Mouse (Mus musculus) stomach, embryonic 14.5 days (tissue): ENCODE results near the gene B4galt3. TPM values are rescaled to one million over a fixed set of nuclear protein-coding genes. Genes with fewer than 3 reads are reported as not detected.

Source experiments
- ATAC-seq: fragments of 200-750 bp; cut with Nextera tagmentation; 2 replicates; pipeline ENCODE4 v1.8.0; 2017; ENCODE audit warnings: low read depth, moderate TSS enrichment; ENCODE audit not compliant: insufficient number of reproducible peaks, insufficient read depth, low FRiP score
- H3K27ac ChIP-seq: fragments of 300-500 bp; sonication (generic); 2 replicates; pipeline ENCODE4 v1.5.1; 2014; ENCODE audit warnings: mild to moderate bottlenecking, low read length, moderate library complexity, mixed read lengths
- H3K27me3 ChIP-seq: fragments of 300-500 bp; sonication (generic); 2 replicates; pipeline ENCODE4 v1.6.1; 2014; ENCODE audit warnings: low read length, control low read depth, mixed read lengths; ENCODE audit not compliant: control insufficient read depth, insufficient read depth
- H3K36me3 ChIP-seq: fragments of 300-500 bp; sonication (generic); 2 replicates; pipeline ENCODE4 v1.6.1; 2014; ENCODE audit warnings: mild to moderate bottlenecking, control low read depth, low read length, moderate library complexity, mixed read lengths; ENCODE audit not compliant: control insufficient read depth, insufficient read depth
- H3K4me1 ChIP-seq: fragments of 300-500 bp; sonication (generic); 2 replicates; pipeline ENCODE4 v1.6.1; 2014; ENCODE audit warnings: low read length, control low read depth, mixed read lengths; ENCODE audit not compliant: control insufficient read depth, insufficient read depth
- H3K4me2 ChIP-seq: fragments of 300-500 bp; sonication (generic); replicated peaks from 2 replicates; pipeline ENCODE4 v1.6.1; 2014; ENCODE audit warnings: low read depth, low read length, control low read depth
- H3K4me3 ChIP-seq: fragments of 300-500 bp; sonication (generic); 2 replicates; pipeline ENCODE4 v1.5.1; 2014; ENCODE audit warnings: low read depth, low read length, control low read depth
- H3K9ac ChIP-seq: fragments of 300-500 bp; sonication (generic); replicated peaks from 2 replicates; pipeline ENCODE4 v1.6.1; 2014; ENCODE audit warnings: low read depth, mild to moderate bottlenecking, control low read depth, low read length, moderate library complexity, mixed read lengths
- H3K9me3 ChIP-seq: fragments of 300-500 bp; sonication (generic); 2 replicates; pipeline ENCODE4 v1.6.1; 2016; ENCODE audit warnings: low read depth, low read length, control low read depth; ENCODE audit not compliant: control insufficient read depth
- WGBS: fragments of 180-500 bp; shearing (Covaris S2); extraction: QIAGEN DNeasy Blood & Tissue Kit; methylation state at CpG from one replicate; pipeline ENCODE4 v1.1.7; 2014; 5-methylcytosine and 5-hydroxymethylcytosine counted together
- polyA plus RNA-seq: library from polyadenylated mRNA; unstranded; fragments of >200 nt; fragmentation: Nextera tagmentation; extraction: Ambion mirVana; gene quantifications from 2 replicates; pipeline ENCODE4 v1.2.1, GENCODE M21; 2014

Gene B4galt3
- polyA plus RNA-seq, 1 experiment from 2014 or later: 81.1 TPM

GRCm38 (mm10) chr1:171246709-171247452, 23.2 kb upstream of the B4galt3 start:
- Histone ChIP-seq H3K9ac (peak overlapping the region; percentile 86), H3K36me3 (peaks cover 20% of the 10 kb centered on the region), H3K4me3 (peak overlapping the region; percentile 74), H3K27me3 (no peaks in the 10 kb centered on the region), H3K9me3 (no peaks in the 10 kb centered on the region), H3K27ac (peak overlapping the region; percentile 94), H3K4me1 (peaks cover 43% of the 10 kb centered on the region), H3K4me2 (peak overlapping the region; percentile 75)
- ATAC-seq: peak; percentile 91
- under 1% methylated on average over 41 of the region's 41 CpGs for WGBS

- Histone ChIP-seq H3K27ac (peak overlapping the region; percentile 94), H3K9me3 (no peaks in the 10 kb centered on the region), H3K4me3 (peak overlapping the region; percentile 74), H3K36me3 (peaks cover 17% of the 10 kb centered on the region), H3K27me3 (no peaks in the 10 kb centered on the region), H3K4me1 (peaks cover 48% of the 10 kb centered on the region), H3K4me2 (peak overlapping the region; percentile 75), H3K9ac (peak overlapping the region; percentile 22; the same call in 1 of the 2 replicates)
- WGBS: 9% methylated on average over 13 of the region's 13 CpGs
- ATAC-seq: no peak
Measured at GRCm38 (mm10) chr1:171247453-171247841, 22.7 kb upstream of the B4galt3 start.

DNA sequence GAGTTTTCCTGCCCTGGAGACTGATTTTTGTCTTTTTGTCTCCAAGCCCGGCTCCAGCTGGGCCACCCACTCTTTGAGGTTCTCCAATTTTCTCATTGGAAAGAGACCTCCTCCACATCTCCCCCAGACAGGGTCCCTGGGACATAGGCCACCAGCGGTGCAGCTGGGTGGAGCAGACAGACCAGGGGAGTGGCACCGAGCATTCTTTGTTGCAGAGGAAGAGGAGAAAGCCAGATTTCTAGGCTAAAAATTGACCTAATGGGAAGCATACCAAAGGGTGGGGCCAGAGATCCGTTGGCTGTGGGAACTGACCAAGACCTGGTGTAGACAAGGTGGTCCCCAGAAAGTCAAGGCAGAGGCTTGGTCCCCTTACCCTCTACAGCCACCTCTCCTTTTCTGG, 22.2 kb upstream of the B4galt3 start:
- no peak for ATAC-seq
- Histone ChIP-seq H3K9me3 (no peaks in the 10 kb centered on the region), H3K36me3 (peaks cover 12% of the 10 kb centered on the region), H3K4me2 (peak overlapping the region; percentile 75), H3K4me1 (peaks cover 51% of the 10 kb centered on the region), H3K9ac (no peak overlapping the region), H3K27me3 (no peaks in the 10 kb centered on the region), H3K4me3 (peak overlapping the region; percentile 74; the same call in 1 of the 2 replicates), H3K27ac (peak overlapping the region; percentile 94)
- WGBS: 20% methylated on average over 4 of the region's 4 CpGs

- H3K27ac ChIP-seq: peak overlapping the region; percentile 94; the same call in 1 of the 2 replicates
- ATAC-seq: no peak
Measured at GRCm38 (mm10) chr1:171248386-171249226, 21.5 kb upstream of the B4galt3 start.

GRCm38 (mm10) chr1:171249913-171250600, 20.1 kb upstream of the B4galt3 start, which contains the start of gene Adamts4:
Gene Adamts4 (plus strand): TSS chr1:171250421.
- Histone ChIP-seq H3K36me3 (no peaks in the 10 kb centered on the region), H3K27ac (peak within 1 kb of the TSS; percentile 84), H3K4me1 (peaks cover 51% of the 10 kb centered on the region), H3K4me2 (peak within 1 kb of the TSS; percentile 57), H3K9ac (peak within 1 kb of the TSS; percentile 30), H3K4me3 (peak within 1 kb of the TSS; percentile 31), H3K27me3 (no peaks in the 10 kb centered on the region), H3K9me3 (no peaks in the 10 kb centered on the region)
- no peak for ATAC-seq
- WGBS: 17% methylated on average over 5 of the region's 5 CpGs

More at GRCm38 (mm10) chr1:171248386-171249226, 21.5 kb upstream of the B4galt3 start:
- Histone ChIP-seq H3K4me1 (peaks cover 51% of the 10 kb centered on the region), H3K4me3 (no peak overlapping the region), H3K36me3 (peaks cover 5% of the 10 kb centered on the region), H3K27me3 (no peaks in the 10 kb centered on the region), H3K4me2 (no peak overlapping the region), H3K9ac (no peak overlapping the region), H3K9me3 (no peaks in the 10 kb centered on the region)
- WGBS: 59% methylated on average over 3 of the region's 3 CpGs

- H3K4me1 ChIP-seq: peaks cover 50% of the 10 kb centered on the region
- 28% methylated on average over 26 of the region's 26 CpGs for whole genome bisulfite sequencing
Measured at GRCm38 (mm10) chr1:171250680-171251593, 19.2 kb upstream of the B4galt3 start, which contains the start of gene Ndufs2. Gene Ndufs2 (minus strand): TSS chr1:171251388.

GRCm38 (mm10) chr1:171251594-171252324, 18.4 kb upstream of the B4galt3 start:
- H3K9me3 ChIP-seq: no peaks in the 10 kb centered on the region
- peak; percentile 25; the same call in 1 of the 2 replicates for ATAC-seq
- peak overlapping the region; percentile 31 for H3K4me3 ChIP-seq
- H3K4me1 ChIP-seq: peaks cover 47% of the 10 kb centered on the region
- H3K27ac ChIP-seq: peak overlapping the region; percentile 84
- no peaks in the 10 kb centered on the region for H3K27me3 ChIP-seq
- WGBS: 9% methylated on average over 13 of the region's 13 CpGs
- peak overlapping the region; percentile 57 for H3K4me2 ChIP-seq
- H3K36me3 ChIP-seq: no peaks in the 10 kb centered on the region
- H3K9ac ChIP-seq: 0 out of 2 replicates have a peak overlapping the region, but pooled peaks have one; percentile 28

More at GRCm38 (mm10) chr1:171250680-171251593, 19.2 kb upstream of the B4galt3 start, which contains the start of gene Ndufs2:
- Histone ChIP-seq H3K27ac (peak within 1 kb of the TSS; percentile 84), H3K4me2 (peak within 1 kb of the TSS; percentile 57), H3K4me3 (peak within 1 kb of the TSS; percentile 31), H3K27me3 (no peaks in the 10 kb centered on the region), H3K36me3 (no peaks in the 10 kb centered on the region), H3K9ac (peak within 1 kb of the TSS; percentile 30), H3K9me3 (no peaks in the 10 kb centered on the region)
- ATAC-seq: no peak
